Mouse (Mus musculus): Measurements from ENCODE around the gene Prkg1. TPM values are rescaled to one million over a fixed set of nuclear protein-coding genes. Genes with fewer than 3 reads are reported as not detected.
A peak's percentile ranks its signal among the peaks of the same experiment; 100 is the strongest.

The Prkg1 gene
- total RNA-seq (2022), result 10 to 100 TPM; 20.0 to 24.2 (median 21.2) TPM

DNA sequence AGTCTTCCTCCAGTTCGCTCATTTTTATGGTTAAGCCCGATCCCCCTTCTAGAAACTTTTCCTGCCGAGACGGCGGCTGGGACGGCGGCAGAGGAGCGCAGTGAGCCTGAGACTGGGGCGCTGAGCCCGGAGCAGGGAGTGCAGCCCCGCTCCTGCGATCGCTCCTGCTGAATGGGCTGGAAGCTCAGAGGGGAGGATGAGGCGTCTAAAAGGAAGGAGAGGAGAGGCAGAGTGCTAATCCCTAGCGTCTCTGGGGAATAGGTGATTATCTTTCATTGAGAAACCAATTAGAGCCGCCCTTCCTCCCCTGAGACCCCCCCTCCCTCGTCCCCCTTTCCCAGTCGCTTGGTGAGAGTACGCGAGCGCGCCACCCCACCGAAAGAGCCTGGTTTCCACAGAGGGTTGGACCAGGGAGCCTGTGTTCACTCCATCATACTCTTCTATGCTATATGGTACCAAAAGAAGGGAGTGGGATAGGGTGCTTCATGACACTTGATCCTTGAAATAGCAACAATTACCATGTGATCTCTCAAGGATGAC, at the start of gene Prkg1:
Prkg1 (minus strand) TSS at position 233 of the 540 bp plus-strand sequence.
- DNase-seq (ENCODE audit: low spot score in 2 of 2), result no peak

DNA sequence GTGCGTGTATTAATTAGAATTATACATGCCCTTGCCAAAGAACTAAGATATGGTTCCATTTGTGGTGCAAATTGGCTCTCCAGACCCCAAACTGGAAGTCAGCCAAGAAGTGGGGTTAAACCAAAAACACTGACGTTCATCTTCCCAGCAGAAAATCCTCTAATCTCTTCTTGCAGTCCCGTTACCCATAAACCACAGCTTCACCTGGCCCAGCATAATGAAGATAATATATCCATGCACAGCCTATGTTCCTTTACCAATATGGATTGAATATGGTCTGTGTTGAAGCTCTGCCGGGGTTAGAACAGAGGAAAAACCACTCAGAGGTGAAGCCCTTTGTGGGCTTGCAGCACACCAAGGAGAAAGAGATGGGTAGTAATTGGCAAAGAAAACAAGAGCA, 48.3 kb upstream of the Prkg1 start:
- no peak for DNase-seq (ENCODE audit: low spot score in 2 of 2)

DNA sequence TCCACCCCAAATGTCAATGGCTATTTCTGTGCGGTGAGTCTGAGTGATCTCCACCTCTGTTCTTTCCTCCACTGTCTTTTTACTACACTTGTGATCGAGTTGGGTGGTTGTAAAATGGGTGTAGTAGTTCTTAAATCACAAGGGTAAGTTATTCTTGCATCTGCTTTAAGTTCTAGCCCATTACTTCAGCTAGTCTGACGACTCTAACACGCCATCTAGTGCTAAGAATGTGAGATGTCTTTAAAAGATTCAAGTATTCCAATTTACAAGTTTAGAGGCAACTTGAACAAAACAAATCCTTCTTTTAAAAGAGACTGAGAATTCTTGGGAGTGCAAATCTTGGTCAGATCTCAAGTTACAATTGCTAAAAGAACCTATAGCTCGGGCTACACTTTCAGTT, 46.5 kb upstream of the Prkg1 start:
- DNase-seq (ENCODE audit: low spot score in 2 of 2), result no peak

DNA sequence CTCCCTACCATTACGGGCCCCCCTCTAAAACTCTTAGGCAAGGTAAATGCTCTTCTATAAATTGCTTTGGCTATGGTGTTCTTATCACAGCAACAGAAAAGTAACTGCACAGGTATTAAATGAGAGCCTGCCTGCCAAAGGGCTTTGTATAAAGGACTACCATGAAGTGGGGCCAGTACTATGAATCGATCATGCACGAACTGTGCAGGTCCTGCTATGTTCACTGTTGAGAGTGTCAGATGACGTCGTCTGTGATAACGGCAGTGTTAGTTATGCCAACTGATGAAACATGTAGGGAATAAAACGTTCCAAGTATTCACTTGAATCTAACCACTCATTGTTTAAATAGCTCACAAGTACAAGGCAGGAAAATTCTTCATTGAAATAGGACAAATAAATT, 40.6 kb upstream of the Prkg1 start:
- no peak for DNase-seq (ENCODE audit: low spot score in 2 of 2)

DNA sequence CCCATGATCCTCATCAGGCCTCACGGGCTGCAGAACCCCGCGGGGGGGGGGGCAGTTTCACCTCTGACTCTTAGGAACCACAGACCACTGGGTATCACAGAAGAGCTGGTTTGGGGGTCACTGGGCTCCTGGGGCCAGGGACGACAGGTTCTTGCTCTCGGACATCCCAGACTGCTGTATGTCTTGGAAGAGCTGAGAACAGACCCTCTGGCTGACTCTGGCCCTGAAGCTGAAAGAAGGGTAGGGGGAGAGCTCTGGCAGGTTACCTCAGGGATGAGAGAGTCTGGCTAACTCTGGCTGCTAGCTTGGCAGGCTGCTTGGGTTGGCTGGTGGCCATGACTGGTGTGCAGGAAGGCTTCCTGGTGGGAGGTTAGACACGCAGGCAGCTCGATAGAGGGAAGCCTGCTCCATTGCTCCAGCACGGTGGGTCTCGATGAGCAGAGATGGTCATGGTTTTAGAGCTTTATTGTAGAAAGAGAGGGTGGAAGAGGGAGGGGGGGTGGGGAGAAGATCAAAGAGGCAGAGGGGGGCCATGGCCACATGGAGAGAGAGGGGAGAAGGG, 30.7 kb upstream of the Prkg1 start:
- DNase-seq (ENCODE audit: low spot score in 2 of 2), result peak in 1 of 2 experiments; percentile 6

DNA sequence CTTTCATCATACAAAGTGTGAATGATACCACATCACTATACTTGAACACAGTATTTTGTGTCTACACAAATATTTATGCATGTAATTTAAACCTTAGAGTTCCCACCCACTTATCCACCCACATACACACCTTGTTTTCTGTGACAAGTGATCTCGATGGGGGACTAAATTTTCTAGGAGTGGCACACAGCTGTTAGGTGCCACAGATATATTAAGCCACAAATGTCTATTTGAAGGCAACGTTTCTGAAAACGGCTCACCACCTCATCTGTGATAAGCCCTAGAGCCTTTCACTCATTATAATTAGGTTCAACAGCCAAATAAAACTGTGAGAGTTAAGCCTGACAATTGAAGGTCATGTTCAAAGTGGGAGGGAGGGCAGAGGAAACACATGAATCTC, 26.9 kb upstream of the Prkg1 start:
- DNase-seq (ENCODE audit: low spot score in 2 of 2), result no peak

DNA sequence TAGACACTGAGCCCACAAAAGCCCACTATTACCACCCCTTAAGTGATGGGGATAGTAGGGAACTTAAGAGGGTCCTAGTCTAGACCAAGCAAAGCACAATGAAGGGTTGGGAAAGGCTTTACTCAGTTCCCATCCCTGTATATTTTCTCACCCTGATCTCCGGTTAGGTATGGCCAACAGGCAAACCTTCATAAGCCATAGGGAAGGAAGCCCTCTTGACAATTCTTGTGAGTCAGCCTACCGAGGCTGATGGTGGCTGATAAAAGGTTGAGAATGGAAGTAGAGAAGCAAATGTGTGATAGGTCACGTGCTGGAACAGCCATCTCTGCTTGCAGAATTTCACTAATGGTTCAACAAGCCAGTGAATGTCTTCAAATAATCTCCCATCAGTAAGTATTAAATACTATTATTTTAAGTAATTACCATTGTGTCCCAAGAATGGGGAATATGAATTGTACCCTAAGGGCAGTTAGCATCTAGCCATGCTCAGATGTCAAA, 16.7 kb upstream of the Prkg1 start:
- no peak for DNase-seq (ENCODE audit: low spot score in 2 of 2)

DNA sequence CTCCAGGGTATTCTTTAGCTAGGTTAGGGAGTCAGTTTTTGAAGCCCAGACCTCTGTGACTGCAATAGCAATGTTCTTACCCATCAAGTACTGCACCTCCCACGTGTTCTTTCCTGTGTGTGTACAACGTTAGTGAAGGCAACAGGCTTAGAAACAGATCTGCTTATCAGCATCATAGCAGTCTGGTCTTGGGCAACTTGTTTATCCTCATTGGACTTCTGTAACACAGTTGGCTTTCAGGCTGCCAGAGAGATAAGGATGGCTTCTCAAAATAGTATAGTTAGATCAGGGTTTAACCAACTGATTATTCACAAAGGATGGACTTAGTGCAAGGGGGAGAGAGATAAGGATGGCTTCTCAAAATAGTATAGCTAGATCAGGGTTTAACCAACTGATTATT, 16.2 kb upstream of the Prkg1 start:
- no peak for DNase-seq (ENCODE audit: low spot score in 2 of 2)

DNA sequence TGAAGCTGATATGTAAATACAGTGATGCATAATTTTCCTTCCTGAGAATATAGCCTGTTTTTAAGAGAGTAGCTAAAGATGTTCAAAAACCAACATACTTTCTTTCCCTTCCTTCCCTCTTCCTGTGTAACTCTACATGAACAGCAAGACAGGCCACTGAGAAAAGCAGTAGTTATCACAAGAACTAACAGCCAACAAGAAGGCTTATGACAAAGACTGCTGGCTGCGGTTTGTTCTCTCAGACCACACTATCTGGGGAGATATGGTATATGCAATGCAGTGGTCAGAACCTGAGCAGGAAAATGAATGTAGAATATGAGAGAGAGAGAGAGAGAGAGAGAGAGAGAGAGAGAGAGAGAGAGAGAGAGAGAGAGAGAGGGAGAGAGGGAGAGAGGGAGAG, 15.4 kb upstream of the Prkg1 start:
- no peak for DNase-seq (ENCODE audit: low spot score in 2 of 2)

DNA sequence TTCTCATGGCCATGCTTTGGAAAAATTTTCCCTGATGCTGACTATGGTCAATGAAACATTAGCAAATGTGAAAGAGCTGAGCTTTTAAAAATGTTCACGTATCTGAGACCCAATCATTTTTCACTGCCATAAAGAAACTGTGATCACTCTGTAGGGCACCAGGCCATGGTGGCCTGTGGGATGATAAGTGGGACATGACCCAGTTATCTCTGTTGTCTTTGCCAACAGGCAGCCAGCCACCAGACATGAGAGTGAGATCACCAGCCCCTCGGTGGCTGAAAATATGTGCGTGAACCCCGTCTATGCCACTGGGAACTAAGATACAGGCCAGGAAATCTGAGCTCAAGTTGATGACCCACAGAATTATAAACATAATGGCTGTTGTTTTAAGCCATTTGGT, 14.2 kb upstream of the Prkg1 start:
- no peak for DNase-seq (ENCODE audit: low spot score in 2 of 2)

DNA sequence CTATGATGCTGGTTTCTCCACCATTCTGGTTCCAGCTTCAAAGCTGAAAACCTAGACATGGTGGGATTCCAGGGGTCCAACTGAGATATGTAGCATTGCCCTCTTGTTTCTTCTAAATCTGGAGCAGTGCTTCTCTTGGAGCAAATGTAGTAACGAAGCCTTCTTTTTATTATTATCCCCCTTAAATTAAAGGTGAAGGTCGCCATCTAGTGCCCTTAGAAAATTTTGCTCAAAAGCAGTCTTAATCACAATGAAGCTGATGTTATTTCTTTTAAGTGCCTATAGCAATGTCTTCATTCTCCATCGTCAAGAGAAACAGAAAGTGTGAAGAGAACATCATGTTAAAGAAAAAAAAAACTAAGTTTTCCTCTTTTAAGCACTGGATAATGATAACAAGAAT, 2.2 kb upstream of the Prkg1 start:
- no peak for DNase-seq (ENCODE audit: low spot score in 2 of 2)

DNA sequence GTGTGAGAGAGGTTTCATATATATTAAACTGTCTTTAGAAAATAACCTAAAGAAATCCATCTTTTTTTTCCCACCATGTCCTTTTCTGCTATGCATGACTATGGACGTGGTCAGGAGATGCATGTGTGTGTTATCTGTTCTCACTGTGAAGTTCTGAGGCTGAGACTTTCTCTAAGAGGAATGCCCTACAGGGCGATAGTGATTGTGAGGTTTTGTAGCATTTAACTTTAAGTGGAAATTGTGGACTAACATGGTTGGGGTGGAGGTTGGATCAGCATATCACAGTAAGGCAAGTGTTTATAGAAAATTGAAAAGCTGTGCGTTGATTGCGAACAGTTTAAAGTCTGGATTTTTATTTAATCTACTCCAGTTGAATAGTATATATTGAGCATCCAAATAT, 618 bp upstream of the Prkg1 start:
- no peak for DNase-seq (ENCODE audit: low spot score in 2 of 2)

DNA sequence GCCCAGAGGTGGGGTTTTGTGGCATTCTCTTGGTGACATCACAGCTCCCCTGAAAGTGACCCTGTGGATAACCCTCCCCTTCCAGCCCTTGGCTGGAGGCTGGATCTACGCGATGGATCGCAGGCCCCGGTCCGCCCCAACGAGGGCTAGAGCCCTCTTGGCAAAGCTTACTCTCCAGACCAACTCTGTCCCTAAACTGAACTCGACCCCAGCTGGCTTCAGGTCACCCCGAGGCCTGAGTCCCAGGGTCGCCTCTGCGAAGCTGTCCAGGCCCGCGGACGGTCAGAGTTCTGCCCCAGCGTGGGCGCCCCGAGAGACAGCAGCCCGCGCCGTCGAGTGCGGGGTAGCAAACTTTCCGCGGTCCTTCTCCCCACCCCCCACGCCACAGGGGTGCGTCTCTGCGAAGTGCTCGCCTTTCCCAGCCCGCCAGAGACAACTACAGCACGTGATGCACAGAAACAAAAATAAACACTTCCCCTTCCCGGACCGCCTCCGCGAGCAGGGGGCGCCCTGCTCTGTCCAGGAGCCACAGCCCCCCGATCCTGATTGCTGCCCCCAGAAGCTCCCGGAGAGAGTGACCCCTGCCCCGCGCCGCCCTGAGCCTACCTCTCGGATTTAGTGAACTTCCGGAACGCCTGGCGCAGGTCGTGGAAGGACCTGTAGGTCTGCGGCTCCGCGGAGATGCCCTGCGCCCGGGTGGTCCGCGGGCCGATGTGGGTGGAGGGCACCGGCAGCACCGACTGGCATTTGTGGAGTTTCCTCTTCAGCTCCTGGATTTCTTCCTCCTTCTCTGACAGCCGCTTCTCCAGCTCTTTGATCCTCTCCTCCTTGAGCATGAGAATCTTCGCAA, 657 bp downstream of the Prkg1 start:
- no peak for DNase-seq (ENCODE audit: low spot score in 2 of 2)

DNA sequence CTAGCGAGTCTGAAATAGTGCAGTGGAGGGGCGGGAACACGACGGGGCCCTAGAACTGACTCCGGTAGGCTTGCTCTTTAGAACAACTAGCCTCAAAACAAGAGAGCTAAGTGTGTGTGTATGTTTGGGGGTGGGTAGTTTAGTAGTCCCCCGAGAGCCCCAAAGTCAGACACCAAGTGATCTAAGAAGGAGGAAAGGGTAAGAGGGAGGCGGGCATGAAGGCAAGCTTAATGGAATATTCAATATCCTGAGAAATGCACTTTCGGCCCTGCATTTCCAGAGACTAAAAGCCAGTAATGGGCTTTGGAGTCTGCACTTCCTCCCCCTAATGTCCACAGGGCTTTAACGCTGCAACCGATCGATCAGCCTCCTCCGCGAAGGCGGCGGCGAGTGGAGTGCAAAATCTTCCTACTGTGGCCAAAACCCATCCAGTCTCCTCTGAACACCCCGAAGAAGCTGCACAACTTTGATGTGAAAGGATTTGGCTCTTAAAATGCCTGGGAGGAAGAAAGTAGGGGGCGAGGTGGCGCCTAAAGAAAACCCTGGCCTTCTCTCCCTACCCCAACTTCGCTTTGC, 1.5 kb downstream of the Prkg1 start:
- no peak for DNase-seq (ENCODE audit: low spot score in 2 of 2)

DNA sequence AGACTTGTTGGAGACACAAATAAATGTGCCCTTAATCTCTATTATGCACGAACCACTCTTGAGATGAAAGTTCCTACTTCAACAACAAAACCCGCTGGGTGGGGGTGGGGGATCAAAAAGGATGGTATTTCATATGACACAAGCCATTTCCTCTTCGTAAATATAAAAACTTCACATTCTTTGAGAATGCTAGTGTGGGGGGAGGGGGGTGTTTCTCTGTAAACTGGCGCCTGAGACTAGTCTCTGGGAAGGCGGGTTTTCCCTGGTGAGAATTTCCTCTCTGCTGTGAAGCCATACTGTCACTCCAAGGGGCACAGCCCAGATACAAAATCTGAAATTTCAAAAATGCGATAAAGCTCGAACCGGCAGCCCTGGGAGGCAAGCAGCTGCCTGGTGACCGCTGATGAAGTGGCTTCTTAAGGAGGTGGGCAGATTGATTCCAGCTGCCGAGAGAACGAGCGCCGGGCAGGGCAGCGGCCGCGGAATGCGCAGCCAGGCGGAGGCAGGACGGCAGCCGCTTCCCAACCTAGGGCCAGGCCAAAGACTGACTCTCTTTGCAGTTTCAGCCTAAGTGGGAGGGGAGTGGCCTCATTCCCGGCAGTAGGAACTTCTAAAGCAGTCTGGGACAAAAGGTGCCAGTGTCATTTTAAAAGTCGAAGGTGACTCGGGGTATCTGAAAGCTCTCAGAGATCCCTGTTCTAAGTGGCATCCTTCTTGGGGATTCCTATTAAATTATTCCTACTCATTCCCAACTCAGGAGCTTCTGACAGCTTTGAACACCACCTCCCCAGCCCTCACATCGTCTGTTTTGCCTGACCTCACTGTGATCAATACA, 2.2 kb downstream of the Prkg1 start:
- no peak for DNase-seq (ENCODE audit: low spot score in 2 of 2)

DNA sequence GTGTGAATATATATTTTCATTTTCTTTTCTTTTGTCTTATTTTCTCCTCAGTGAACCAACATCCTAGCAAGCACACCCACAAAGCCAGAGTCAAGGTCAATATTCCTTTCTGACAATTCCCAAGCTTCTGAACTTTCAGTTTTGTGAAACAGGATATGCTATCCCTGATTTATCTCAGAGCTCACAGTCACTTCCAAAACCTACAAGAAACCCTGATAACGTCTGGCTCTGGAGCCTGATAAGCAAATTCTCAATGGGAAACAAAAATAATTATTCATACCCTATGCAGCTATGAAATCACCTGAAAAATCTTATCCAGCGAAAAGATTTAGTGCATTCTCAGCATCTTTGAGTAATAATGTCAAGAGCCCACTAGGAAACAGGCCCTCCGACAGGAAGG, 5.0 kb downstream of the Prkg1 start:
- no peak for DNase-seq (ENCODE audit: low spot score in 2 of 2)

DNA sequence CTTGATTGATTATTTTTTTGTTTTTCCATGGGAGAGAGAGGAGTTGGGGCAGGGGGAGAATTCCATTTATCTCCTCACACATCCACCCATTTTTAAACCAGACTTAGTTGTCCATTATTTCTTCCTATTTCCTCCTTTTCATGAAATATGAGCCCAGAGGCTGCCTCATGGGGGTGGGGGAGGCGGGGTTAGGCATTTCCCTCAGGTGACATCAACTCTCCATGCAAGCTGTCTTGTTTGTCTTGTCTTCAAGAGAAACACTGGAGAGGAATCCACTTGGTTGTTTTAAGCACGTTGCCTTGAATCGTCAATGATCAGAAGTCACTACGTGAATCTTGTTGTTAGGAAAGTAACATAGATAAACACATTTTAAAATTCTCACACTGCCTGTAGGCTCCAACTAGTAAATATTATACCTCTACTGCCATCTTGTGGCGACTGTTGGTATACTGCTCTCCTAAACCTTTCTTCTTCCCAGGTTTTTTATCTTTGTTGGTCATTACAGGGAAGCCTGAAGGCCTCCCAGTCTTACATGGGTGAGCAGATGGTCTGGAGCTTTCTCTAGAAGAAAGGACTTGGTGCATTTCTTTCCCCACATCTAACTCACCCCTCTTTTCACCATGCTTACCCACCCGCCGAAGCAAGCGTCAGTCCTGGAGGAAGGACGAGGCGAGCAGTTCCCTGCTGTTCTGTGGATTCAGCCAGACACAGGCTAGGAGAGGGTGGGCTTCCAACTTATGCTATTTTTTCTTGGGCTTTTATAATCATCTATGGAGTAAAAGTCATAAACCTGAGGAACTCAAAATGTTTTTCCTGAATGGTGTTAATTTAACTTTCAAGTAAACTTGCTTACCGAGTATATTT, 8.7 kb downstream of the Prkg1 start:
- peak in 1 of 2 experiments; percentile 65 for DNase-seq (ENCODE audit: low spot score in 2 of 2)

DNA sequence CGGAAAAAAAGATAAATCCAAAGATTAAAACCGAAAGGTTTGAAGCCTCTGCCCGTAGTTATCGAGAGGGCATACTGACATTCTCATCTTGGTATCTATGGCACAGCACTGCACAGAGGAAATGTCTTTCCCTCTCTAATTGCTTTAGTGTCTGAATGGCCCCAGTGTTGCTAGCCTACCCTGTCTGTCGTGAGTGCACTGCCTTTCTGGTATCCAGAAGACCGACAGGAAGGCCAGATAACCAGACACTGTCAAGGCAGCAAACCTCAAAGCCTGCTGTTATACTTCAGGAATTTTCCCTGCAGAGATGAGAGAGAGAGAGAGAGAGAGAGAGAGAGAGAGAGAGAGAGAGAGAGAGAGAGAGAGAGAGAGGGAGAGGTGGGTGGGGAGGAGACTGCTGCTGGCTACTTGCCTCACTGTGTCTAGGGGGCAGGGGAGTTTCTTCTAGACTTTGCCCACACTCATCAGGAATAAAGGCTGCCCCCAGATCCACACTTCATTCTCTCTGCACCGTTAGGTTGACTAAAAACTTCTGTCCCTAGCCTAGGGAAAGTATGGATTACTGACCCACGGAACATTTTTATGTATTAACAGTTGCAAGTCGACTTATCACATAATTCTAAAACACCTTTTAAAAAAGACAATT, 10.1 kb downstream of the Prkg1 start:
- DNase-seq (ENCODE audit: low spot score in 2 of 2), result no peak

DNA sequence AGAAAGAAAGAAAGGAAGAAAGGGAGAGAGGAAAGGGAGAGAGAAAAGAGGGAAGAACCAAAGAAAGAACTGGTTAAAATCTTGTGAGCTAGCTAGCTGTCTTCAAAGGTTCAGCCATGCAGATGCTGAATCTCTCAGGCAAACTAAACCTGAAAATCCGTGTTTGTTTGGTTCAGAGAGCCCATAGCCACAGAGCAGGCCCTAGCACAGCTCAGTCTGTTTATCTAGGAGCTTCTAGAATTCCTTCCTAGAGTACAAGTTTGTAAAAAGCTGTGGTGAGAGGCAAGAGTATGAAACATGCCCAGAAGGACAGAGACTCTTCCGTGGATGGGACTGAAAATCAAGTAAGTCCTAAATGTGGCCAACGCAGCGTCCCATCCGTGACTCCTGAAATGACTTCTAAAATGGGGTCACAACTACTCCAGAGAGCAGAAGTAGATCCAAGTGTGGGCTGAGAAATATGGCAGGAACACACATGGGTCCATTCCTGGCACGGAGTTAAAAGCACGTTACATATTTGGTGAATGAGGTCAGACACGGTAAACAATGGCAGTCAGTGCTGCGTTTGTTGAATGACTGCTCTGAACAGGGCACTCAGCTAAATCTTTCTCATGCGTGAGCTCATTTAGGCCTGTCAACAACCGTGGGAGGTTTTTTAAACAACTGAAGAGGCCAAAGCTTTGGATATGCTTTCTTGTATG, 13.7 kb downstream of the Prkg1 start:
- no peak for DNase-seq (ENCODE audit: low spot score in 2 of 2)
